26 mouse cellular contexts compared by ENCODE assay signal in genomic region chr17:43022056-43022455, GRCm38 (mm10). TPM values are rescaled to one million over a fixed set of nuclear protein-coding genes. Genes with fewer than 3 reads are reported as not detected.
A peak's percentile ranks its signal among the peaks of the same experiment; 100 is the strongest.
DNase-seq lines count a peak whose midpoint lies in the region; ATAC-seq and TF ChIP-seq lines count a peak whose summit lies in the region.
"Had no signal": no experiment of that assay in that cellular context is flagged by ENCODE, and none has a peak within 500 bp of the region (broad histone marks: within the 10 kb centered on the region; RNA-seq: fewer than 3 reads in every experiment).

No protein-coding gene starts in this region.

- H3K9ac ChIP-seq in liver, embryonic 12.5 days: no peak overlapping the region
- no peak overlapping the region for H3K9ac ChIP-seq in liver, embryonic 11.5 days (ENCODE audit: low read depth, low read length)
- H3K9ac ChIP-seq in liver, embryonic 14.5 days (replicated peaks): no peak overlapping the region
- no peak overlapping the region for H3K9ac ChIP-seq in liver, embryonic 16.5 days (ENCODE audit: low read depth, low read length)
- H3K9ac ChIP-seq in heart, embryonic 12.5 days: no peak overlapping the region
- H3K9ac ChIP-seq: embryonic facial prominence, embryonic 13.5 days; embryonic facial prominence, embryonic 15.5 days; forebrain, embryonic 12.5 days had no signal

- TF ChIP-seq EP300 in liver, embryonic 14.5 days (IDR thresholded peaks at IDR 0.05; ENCODE audit: low read depth): no peak

- no peak for TF ChIP-seq CTCF in liver, embryonic 14.5 days (IDR thresholded peaks at IDR 0.05; ENCODE audit: low read depth)
- no peak for TF ChIP-seq CTCF in kidney, adult 2 months (conservative IDR thresholded peaks at IDR 0.05; ENCODE audit: insufficient read depth, insufficient read length, low read depth, low read length)

- no peaks in the 10 kb centered on the region for H3K27me3 ChIP-seq in liver, embryonic 12.5 days (replicated peaks)
- H3K27me3 ChIP-seq in liver, embryonic 11.5 days (replicated peaks; ENCODE audit: control insufficient read depth, insufficient read depth, low read length): no peaks in the 10 kb centered on the region
- no peaks in the 10 kb centered on the region for H3K27me3 ChIP-seq in liver, embryonic 14.5 days (ENCODE audit: control insufficient read depth, insufficient read depth, low read length)
- H3K27me3 ChIP-seq in liver, embryonic 16.5 days (ENCODE audit: control insufficient read depth, insufficient read depth, low read depth, low read length): no peaks in the 10 kb centered on the region
- no peaks in the 10 kb centered on the region for H3K27me3 ChIP-seq in kidney, adult 2 months (replicated peaks; ENCODE audit: control insufficient read depth, insufficient read depth, low read length)
- peaks cover 11% of the 10 kb centered on the region for H3K27me3 ChIP-seq in heart, embryonic 12.5 days (replicated peaks)
- H3K27me3 ChIP-seq: CH12.LX; embryonic facial prominence, embryonic 13.5 days; embryonic facial prominence, embryonic 15.5 days; forebrain, embryonic 12.5 days; Patski had no signal

- no peaks in the 10 kb centered on the region for H3K9me3 ChIP-seq in liver, embryonic 12.5 days (replicated peaks)
- H3K9me3 ChIP-seq in liver, embryonic 11.5 days (ENCODE audit: control insufficient read depth, low read length): no peaks in the 10 kb centered on the region
- H3K9me3 ChIP-seq in liver, embryonic 14.5 days (ENCODE audit: control insufficient read depth, low read length): no peaks in the 10 kb centered on the region
- no peaks in the 10 kb centered on the region for H3K9me3 ChIP-seq in liver, embryonic 16.5 days (replicated peaks; ENCODE audit: control insufficient read depth, low read length)
- no peaks in the 10 kb centered on the region for H3K9me3 ChIP-seq in heart, embryonic 12.5 days (replicated peaks)
- H3K9me3 ChIP-seq: embryonic facial prominence, embryonic 13.5 days; embryonic facial prominence, embryonic 15.5 days; forebrain, embryonic 10.5 days; forebrain, embryonic 12.5 days had no signal

- peaks cover 57% of the 10 kb centered on the region for H3K36me3 ChIP-seq in liver, embryonic 12.5 days
- H3K36me3 ChIP-seq in liver, embryonic 11.5 days (ENCODE audit: control insufficient read depth, insufficient read depth, low read length): peaks cover 2% of the 10 kb centered on the region; the same call in 1 of the 2 replicates
- H3K36me3 ChIP-seq in liver, embryonic 14.5 days (replicated peaks; ENCODE audit: control insufficient read depth, insufficient read depth, low read depth): peaks cover 22% of the 10 kb centered on the region
- H3K36me3 ChIP-seq in liver, embryonic 16.5 days (ENCODE audit: control insufficient read depth, insufficient read depth): peaks cover 13% of the 10 kb centered on the region
- peaks cover 1% of the 10 kb centered on the region; the same call in 1 of the 2 replicates for H3K36me3 ChIP-seq in kidney, adult 2 months (ENCODE audit: control insufficient read depth, insufficient read depth, low read length)
- no peaks in the 10 kb centered on the region for H3K36me3 ChIP-seq in heart, embryonic 12.5 days
- H3K36me3 ChIP-seq: embryonic facial prominence, embryonic 13.5 days; embryonic facial prominence, embryonic 15.5 days; G1E had no signal

- H3K4me2 ChIP-seq in liver, embryonic 12.5 days: 0 out of 2 replicates have a peak overlapping the region, but pooled peaks have one; percentile 3
- H3K4me2 ChIP-seq in liver, embryonic 11.5 days: no peak overlapping the region
- peak overlapping the region; percentile 6; the same call in 1 of the 2 replicates for H3K4me2 ChIP-seq in liver, embryonic 14.5 days (ENCODE audit: low read depth)
- H3K4me2 ChIP-seq in liver, embryonic 16.5 days (ENCODE audit: low read depth, low read length): no peak overlapping the region
- no peak overlapping the region for H3K4me2 ChIP-seq in heart, embryonic 12.5 days
- H3K4me2 ChIP-seq: embryonic facial prominence, embryonic 13.5 days; embryonic facial prominence, embryonic 15.5 days; forebrain, embryonic 12.5 days had no signal

- H3K4me1 ChIP-seq in liver, embryonic 12.5 days: peaks cover 91% of the 10 kb centered on the region
- peaks cover 20% of the 10 kb centered on the region for H3K4me1 ChIP-seq in liver, embryonic 11.5 days (replicated peaks; ENCODE audit: control insufficient read depth, insufficient read depth, low read length)
- peaks cover 49 to 61% of the 10 kb centered on the region in 2 experiments for H3K4me1 ChIP-seq in liver, embryonic 14.5 days (replicated peaks; ENCODE audit: control insufficient read depth in 2 of 2, insufficient read depth in 2 of 2, low read length in 1 of 2)
- H3K4me1 ChIP-seq in liver, embryonic 16.5 days (ENCODE audit: control insufficient read depth, low read depth, low read length): peaks cover 59% of the 10 kb centered on the region
- H3K4me1 ChIP-seq in kidney, adult 2 months (ENCODE audit: control insufficient read depth, insufficient read depth, low read length): peaks cover 40% of the 10 kb centered on the region
- H3K4me1 ChIP-seq in heart, embryonic 12.5 days (replicated peaks): no peaks in the 10 kb centered on the region

- no peak for TF ChIP-seq POLR2A in kidney, adult 2 months (IDR thresholded peaks at IDR 0.05; ENCODE audit: low read depth, low read length)

- ATAC-seq in liver, embryonic 12.5 days: no peak
- no peak for ATAC-seq in liver, embryonic 11.5 days (replicated peaks; ENCODE audit: low FRiP score)
- no peak for ATAC-seq in liver, embryonic 14.5 days (ENCODE audit: insufficient read depth)
- ATAC-seq in liver, embryonic 16.5 days (ENCODE audit: low read depth): no peak
- no peak for ATAC-seq in heart, embryonic 12.5 days (ENCODE audit: insufficient number of reproducible peaks, low FRiP score)
- ATAC-seq: activated CD4-positive, CD25-positive, alpha-beta regulatory T cell, adult 4 months; CD4-positive, CD25-positive, alpha-beta regulatory T cell, adult 4 months; forebrain, embryonic 14.5 days; forebrain, embryonic 16.5 days; Patski had no signal

- peak; percentile 46 to 55 for DNase-seq in cerebellum, postnatal 10 days
- no peak for DNase-seq in cerebellum, postnatal 25 days
- DNase-seq in liver, embryonic 11.5 days (ENCODE audit: low spot score): no peak
- DNase-seq in liver, embryonic 14.5 days (ENCODE audit: low read depth in 3 of 3, low spot score in 3 of 3): no peak
- no peak for DNase-seq in kidney, adult 2 months
- DNase-seq: adrenal gland, adult 8-10 months; adrenal gland, postnatal 14 days; adrenal gland, postnatal 36 days; B cell, adult 2 months; cerebellum, adult 11-12 months; cerebellum, adult 2 months; cerebellum, adult 9-10 months had no signal

- peak overlapping the region; percentile 98 for H3K27ac ChIP-seq in liver, embryonic 12.5 days
- H3K27ac ChIP-seq in liver, embryonic 11.5 days (ENCODE audit: low read depth, low read length): no peak overlapping the region
- peak overlapping the region; percentile 99 for H3K27ac ChIP-seq in liver, embryonic 14.5 days
- peak overlapping the region; percentile 69 for H3K27ac ChIP-seq in liver, embryonic 16.5 days (ENCODE audit: low read length)
- no peak overlapping the region for H3K27ac ChIP-seq in kidney, adult 2 months (ENCODE audit: insufficient read depth, low read depth, low read length)
- no peak overlapping the region for H3K27ac ChIP-seq in heart, embryonic 12.5 days (ENCODE audit: poor library complexity, severe bottlenecking)
- H3K27ac ChIP-seq: embryonic facial prominence, embryonic 13.5 days; embryonic facial prominence, embryonic 15.5 days; forebrain, embryonic 10.5 days; forebrain, embryonic 12.5 days had no signal

- H3K4me3 ChIP-seq in liver, embryonic 12.5 days: no peak overlapping the region
- no peak overlapping the region for H3K4me3 ChIP-seq in liver, embryonic 11.5 days (ENCODE audit: low read depth, low read length)
- H3K4me3 ChIP-seq in liver, embryonic 14.5 days (ENCODE audit: insufficient read depth in 1 of 2, low read depth in 2 of 2, low read length in 2 of 2): no peak overlapping the region
- H3K4me3 ChIP-seq in liver, embryonic 16.5 days (ENCODE audit: low read depth, low read length): no peak overlapping the region
- H3K4me3 ChIP-seq in kidney, adult 2 months (ENCODE audit: insufficient read depth, low read depth, low read length): no peak overlapping the region
- H3K4me3 ChIP-seq in heart, embryonic 12.5 days: no peak overlapping the region
- H3K4me3 ChIP-seq: embryonic facial prominence, embryonic 13.5 days; embryonic facial prominence, embryonic 15.5 days; forebrain, embryonic 10.5 days; forebrain, embryonic 12.5 days had no signal

- WGBS in liver, embryonic 12.5 days (ENCODE audit: insufficient replicate concordance): 87% methylated on average over 9 of the region's 9 CpGs
- WGBS in liver, embryonic 11.5 days: 93% methylated on average over 9 of the region's 9 CpGs
- 90% methylated on average over 9 of the region's 9 CpGs for WGBS in liver, embryonic 14.5 days (ENCODE audit: insufficient replicate concordance)
- 89% methylated on average over 9 of the region's 9 CpGs for whole genome bisulfite sequencing in liver, embryonic 16.5 days (ENCODE audit: insufficient replicate concordance)
- 88% methylated on average over 9 of the region's 9 CpGs for WGBS in kidney, adult 2 months
- 93% methylated on average over 9 of the region's 9 CpGs for WGBS in heart, embryonic 12.5 days

RNA-seq across cellular contexts. Expression of gene Tnfrsf21, which starts 5.7 kb away (rescaled TPM):
- polyA plus RNA-seq in liver, embryonic 12.5 days (2016; fragmentation: Nextera tagmentation; extraction: Ambion mirVana): 41.9 and 43.1 TPM in 2 replicates
- polyA plus RNA-seq in liver, embryonic 11.5 days (2014; fragmentation: Nextera tagmentation; extraction: Ambion mirVana): 30.8 and 36.0 TPM in 2 replicates
- 16.7 and 17.0 TPM in 2 replicates for polyA plus RNA-seq in liver, embryonic 14.5 days (2012; rRNA removed)
- 21.2 and 23.9 TPM in 2 replicates for polyA plus RNA-seq in liver, embryonic 14.5 days (2014; fragmentation: Nextera tagmentation; extraction: Ambion mirVana)
- 21.0 and 21.3 TPM in 2 replicates for polyA plus RNA-seq in liver, embryonic 16.5 days (2015; fragmentation: Nextera tagmentation; extraction: Ambion mirVana)
- 178 and 213 TPM in 2 replicates for polyA plus RNA-seq in kidney, adult 2 months (2012; rRNA removed)
- polyA plus RNA-seq in heart, embryonic 12.5 days (2016; fragmentation: Nextera tagmentation; extraction: Ambion mirVana): 11.9 and 13.1 TPM in 2 replicates
- polyA plus RNA-seq: activated CD4-positive, CD25-positive, alpha-beta regulatory T cell, adult 4 months; G1E had no signal

Comparison
In these comparisons a context has a peak if more than half of its experiments do, and no peak if none do; other contexts are left out.
1. DNase-seq: peak in cerebellum, postnatal 10 days (2 of 2); none in cerebellum, postnatal 25 days (0 of 2), liver, embryonic 11.5 days (single experiment), liver, embryonic 14.5 days (0 of 3) and kidney, adult 2 months (single experiment).
2. H3K27ac ChIP-seq: peak in liver, embryonic 12.5 days (single experiment), liver, embryonic 14.5 days (single experiment) and liver, embryonic 16.5 days (single experiment); none in liver, embryonic 11.5 days (single experiment), kidney, adult 2 months (single experiment) and heart, embryonic 12.5 days (single experiment).
3. H3K4me2 ChIP-seq: peak in liver, embryonic 12.5 days (single experiment) and liver, embryonic 14.5 days (single experiment); none in liver, embryonic 11.5 days (single experiment), liver, embryonic 16.5 days (single experiment) and heart, embryonic 12.5 days (single experiment).